Mouse (Mus musculus) intestine, embryonic 14.5 days (tissue): ENCODE results near the gene Coq8a. TPM values are rescaled to one million over a fixed set of nuclear protein-coding genes. Genes with fewer than 3 reads are reported as not detected.

Experiments used
- ATAC-seq: fragments of 200-750 bp; cut with Nextera tagmentation; replicated peaks from 2 replicates; pipeline ENCODE4 v1.8.0; 2017; ENCODE audit warnings: low read depth, moderate number of reproducible peaks, moderate TSS enrichment, moderate library complexity; ENCODE audit not compliant: low FRiP score, low TSS enrichment
- DNase-seq: peaks from one replicate; pipeline ENCODE4 v3.0.0-alpha.2; 2018; ENCODE audit warnings: low spot score
- H3K27ac ChIP-seq: fragments of 300-500 bp; sonication (generic); 2 replicates; pipeline ENCODE4 v1.5.1; 2014; ENCODE audit warnings: low read depth, mild to moderate bottlenecking, control low read depth
- H3K27me3 ChIP-seq: fragments of 300-500 bp; sonication (generic); replicated peaks from 2 replicates; pipeline ENCODE4 v1.6.1; 2014; ENCODE audit warnings: low read length, control low read depth; ENCODE audit not compliant: control insufficient read depth, insufficient read depth
- H3K36me3 ChIP-seq: fragments of 300-500 bp; sonication (generic); 2 replicates; pipeline ENCODE4 v1.6.1; 2014; ENCODE audit warnings: low read length, control low read depth; ENCODE audit not compliant: control insufficient read depth, insufficient read depth
- H3K4me1 ChIP-seq: fragments of 300-500 bp; sonication (generic); replicated peaks from 2 replicates; pipeline ENCODE4 v1.6.1; 2014; ENCODE audit warnings: low read length, control low read depth, mixed read lengths; ENCODE audit not compliant: control insufficient read depth, insufficient read depth
- H3K4me2 ChIP-seq: fragments of 300-500 bp; sonication (generic); 2 replicates; pipeline ENCODE4 v1.6.1; 2014; ENCODE audit warnings: low read length
- H3K4me3 ChIP-seq: fragments of 300-500 bp; sonication (generic); 2 replicates; pipeline ENCODE4 v1.5.1; 2014; ENCODE audit warnings: low read depth, low read length, control low read depth, mixed read lengths
- H3K9ac ChIP-seq: fragments of 300-500 bp; sonication (generic); 2 replicates; pipeline ENCODE4 v1.6.1; 2014; ENCODE audit warnings: mild to moderate bottlenecking, low read length
- H3K9me3 ChIP-seq: fragments of 300-500 bp; sonication (generic); 2 replicates; pipeline ENCODE4 v1.6.1; 2016; ENCODE audit warnings: low read length, control low read depth; ENCODE audit not compliant: control insufficient read depth
- WGBS: fragments of 180-500 bp; shearing (Covaris S2); extraction: QIAGEN DNeasy Blood & Tissue Kit; methylation state at CpG from one replicate; pipeline ENCODE4 v1.1.7; 2014; 5-methylcytosine and 5-hydroxymethylcytosine counted together
- polyA plus RNA-seq: library from polyadenylated mRNA; unstranded; fragments of >200 nt; fragmentation: Nextera tagmentation; extraction: Ambion mirVana; gene quantifications from 2 replicates; pipeline ENCODE4 v1.2.1, GENCODE M21; 2014

Coq8a gene
- polyA plus RNA-seq, 1 experiment from 2014 or later: 11.4 TPM

- Histone ChIP-seq H3K9ac (no peak overlapping the region), H3K36me3 (no peaks in the 10 kb centered on the region), H3K27ac (no peak overlapping the region), H3K9me3 (no peaks in the 10 kb centered on the region), H3K4me1 (no peaks in the 10 kb centered on the region), H3K4me3 (no peak overlapping the region), H3K27me3 (no peaks in the 10 kb centered on the region), H3K4me2 (no peak overlapping the region)
- DNase-seq (no peak), ATAC-seq (no peak)
- 21% methylated on average over 1 of the region's 1 CpGs for WGBS
These were observed 22.6 kb downstream of the Coq8a start for GRCm38 (mm10) chr1:180176784-180177183.

- DNase-seq: no peak
- Histone ChIP-seq H3K9me3 (no peaks in the 10 kb centered on the region), H3K9ac (no peak overlapping the region), H3K4me3 (no peak overlapping the region), H3K36me3 (no peaks in the 10 kb centered on the region), H3K27me3 (no peaks in the 10 kb centered on the region), H3K4me1 (no peaks in the 10 kb centered on the region), H3K27ac (no peak overlapping the region), H3K4me2 (no peak overlapping the region)
- WGBS: 53% methylated on average over 8 of the region's 8 CpGs
- ATAC-seq: no peak; the same call in 1 of the 2 replicates
These were observed 23.8 kb downstream of the Coq8a start for GRCm38 (mm10) chr1:180175635-180176034.

- Histone ChIP-seq H3K36me3 (no peaks in the 10 kb centered on the region), H3K9ac (no peak overlapping the region), H3K4me3 (no peak overlapping the region), H3K4me1 (no peaks in the 10 kb centered on the region), H3K4me2 (no peak overlapping the region), H3K27me3 (no peaks in the 10 kb centered on the region), H3K27ac (no peak overlapping the region), H3K9me3 (no peaks in the 10 kb centered on the region)
- no peak for DNase-seq
- no peak for ATAC-seq
- 37% methylated on average over 3 of the region's 3 CpGs for WGBS
These were observed 24.2 kb downstream of the Coq8a start for GRCm38 (mm10) chr1:180175167-180175566.

GRCm38 (mm10) chr1:180174718-180175117 is 24.7 kb downstream of the Coq8a start:
- 60% methylated on average over 6 of the region's 6 CpGs for WGBS
- no peak overlapping the region for H3K4me2 ChIP-seq
- no peaks in the 10 kb centered on the region for H3K9me3 ChIP-seq
- H3K27ac ChIP-seq: no peak overlapping the region
- H3K27me3 ChIP-seq: no peaks in the 10 kb centered on the region
- ATAC-seq (no peak), DNase-seq (no peak)
- no peaks in the 10 kb centered on the region for H3K36me3 ChIP-seq
- no peaks in the 10 kb centered on the region for H3K4me1 ChIP-seq
- H3K9ac ChIP-seq: no peak overlapping the region
- no peak overlapping the region for H3K4me3 ChIP-seq

- WGBS: 81% methylated on average over 5 of the region's 5 CpGs
- ATAC-seq: no peak
These were observed 26.4 kb downstream of the Coq8a start for GRCm38 (mm10) chr1:180173017-180173416.

GRCm38 (mm10) chr1:180172600-180172999 is 26.8 kb downstream of the Coq8a start:
- H3K9me3 ChIP-seq: no peaks in the 10 kb centered on the region
- no peak overlapping the region for H3K27ac ChIP-seq
- ATAC-seq: no peak
- no peak for DNase-seq
- no peaks in the 10 kb centered on the region for H3K36me3 ChIP-seq
- no peaks in the 10 kb centered on the region for H3K4me1 ChIP-seq
- H3K4me3 ChIP-seq: no peak overlapping the region
- no peak overlapping the region for H3K4me2 ChIP-seq
- 80% methylated on average over 4 of the region's 4 CpGs for WGBS
- H3K9ac ChIP-seq: no peak overlapping the region
- H3K27me3 ChIP-seq: no peaks in the 10 kb centered on the region

More at GRCm38 (mm10) chr1:180173017-180173416, 26.4 kb downstream of the Coq8a start:
- DNase-seq: no peak
- H3K4me3 ChIP-seq: no peak overlapping the region
- no peak overlapping the region for H3K27ac ChIP-seq
- no peak overlapping the region for H3K4me2 ChIP-seq
- no peak overlapping the region for H3K9ac ChIP-seq
- no peaks in the 10 kb centered on the region for H3K9me3 ChIP-seq
- H3K36me3 ChIP-seq: no peaks in the 10 kb centered on the region
- no peaks in the 10 kb centered on the region for H3K4me1 ChIP-seq
- H3K27me3 ChIP-seq: no peaks in the 10 kb centered on the region

- ATAC-seq: no peak
- Histone ChIP-seq H3K4me2 (no peak overlapping the region), H3K36me3 (no peaks in the 10 kb centered on the region), H3K9me3 (no peaks in the 10 kb centered on the region), H3K4me1 (no peaks in the 10 kb centered on the region), H3K27ac (no peak overlapping the region), H3K4me3 (no peak overlapping the region), H3K27me3 (no peaks in the 10 kb centered on the region), H3K9ac (no peak overlapping the region)
- DNase-seq: no peak
- WGBS: 94% methylated on average over 2 of the region's 2 CpGs
These were observed 27.5 kb downstream of the Coq8a start for GRCm38 (mm10) chr1:180171883-180172282.

GRCm38 (mm10) chr1:180170071-180170470 is 29.3 kb downstream of the Coq8a start:
- Histone ChIP-seq H3K4me2 (no peak overlapping the region), H3K27ac (no peak overlapping the region), H3K4me3 (no peak overlapping the region), H3K36me3 (peaks cover 5% of the 10 kb centered on the region; the same call in 1 of the 2 replicates), H3K27me3 (no peaks in the 10 kb centered on the region), H3K9me3 (no peaks in the 10 kb centered on the region), H3K9ac (no peak overlapping the region), H3K4me1 (no peaks in the 10 kb centered on the region)
- no peak for DNase-seq
- no peak for ATAC-seq
- 93% methylated on average over 8 of the region's 8 CpGs for WGBS

- no peak overlapping the region for H3K27ac ChIP-seq
- no peak overlapping the region for H3K4me3 ChIP-seq
- H3K4me1 ChIP-seq: no peaks in the 10 kb centered on the region
- 94% methylated on average over 7 of the region's 7 CpGs for WGBS
- H3K36me3 ChIP-seq: peaks cover 5% of the 10 kb centered on the region; the same call in 1 of the 2 replicates
- H3K4me2 ChIP-seq: no peak overlapping the region
- no peak overlapping the region for H3K9ac ChIP-seq
- H3K27me3 ChIP-seq: no peaks in the 10 kb centered on the region
- no peak for ATAC-seq
- no peaks in the 10 kb centered on the region for H3K9me3 ChIP-seq
- no peak for DNase-seq
These were observed 30.2 kb downstream of the Coq8a start for GRCm38 (mm10) chr1:180169161-180169560.
